ENCODE assay signal across 19 mouse cellular contexts in the genomic region with DNA sequence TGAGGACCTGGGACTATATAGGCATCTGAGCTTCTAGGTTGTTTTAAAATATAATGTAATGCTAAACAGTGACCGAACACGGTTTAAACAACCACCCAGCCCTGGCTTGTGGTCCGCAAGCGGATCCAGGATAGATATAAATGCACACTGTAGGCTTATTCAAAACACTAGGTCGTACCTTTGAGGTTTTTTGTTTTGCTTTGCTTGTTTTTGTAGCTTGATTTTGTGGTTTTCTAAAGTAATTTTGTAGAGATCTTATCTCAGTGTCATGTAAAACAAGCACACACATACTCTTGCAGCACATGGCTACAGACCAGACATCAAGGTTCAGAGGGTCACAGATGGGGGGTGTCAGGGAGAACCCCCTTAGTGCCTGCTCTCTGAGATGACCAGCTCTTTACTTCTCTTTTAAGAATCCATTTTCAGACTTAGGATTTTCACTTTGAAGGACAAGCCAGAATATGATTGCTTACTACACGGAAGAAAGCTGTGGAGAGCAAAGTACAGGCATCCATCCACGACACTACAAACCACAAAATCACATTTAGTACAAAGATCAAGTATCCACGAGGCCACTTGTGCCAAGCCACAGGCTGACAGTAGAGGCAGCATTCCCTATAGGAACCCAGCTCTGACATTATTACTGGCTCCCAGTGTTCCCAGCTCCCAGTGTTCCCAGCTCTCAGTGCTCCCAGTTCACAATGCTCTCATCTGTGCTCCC.
DNase-seq lines count a peak whose midpoint lies in the region; ATAC-seq lines count a peak whose summit lies in the region.
"Had no signal": no experiment of that assay in that cellular context is flagged by ENCODE, and none has a peak within 500 bp of the region (broad histone marks: within the 10 kb centered on the region; RNA-seq: fewer than 3 reads in every experiment).

No protein-coding gene starts in this region.

- H3K4me1 ChIP-seq in intestine, embryonic 14.5 days (replicated peaks; ENCODE audit: control insufficient read depth, insufficient read depth, low read length), result no peaks in the 10 kb centered on the region
- no peaks in the 10 kb centered on the region for H3K4me1 ChIP-seq in intestine, embryonic 16.5 days (ENCODE audit: control insufficient read depth, insufficient read depth, low read length)
- H3K4me1 ChIP-seq in kidney, embryonic 14.5 days (ENCODE audit: control insufficient read depth, insufficient read depth, low read length), result no peaks in the 10 kb centered on the region
- H3K4me1 ChIP-seq: forebrain, embryonic 12.5 days; heart, embryonic 15.5 days; kidney, embryonic 15.5 days; liver, embryonic 13.5 days; midbrain, embryonic 12.5 days; stomach, embryonic 15.5 days had no signal

- DNase-seq in intestine, embryonic 14.5 days (ENCODE audit: low spot score), result peak; percentile 38
- peak; percentile 78 for DNase-seq in CD4-positive helper T cell, adult 2 months (ENCODE audit: low read depth, low spot score)
- DNase-seq in cerebellum, adult 9-10 months, result no peak
- no peak for DNase-seq in urinary bladder, adult 2 months (ENCODE audit: low spot score)
- DNase-seq: adrenal gland, adult 8-10 months; liver, embryonic 13.5 days had no signal

- no peaks in the 10 kb centered on the region for H3K36me3 ChIP-seq in intestine, embryonic 14.5 days (ENCODE audit: control insufficient read depth, insufficient read depth, low read length)
- H3K36me3 ChIP-seq in intestine, embryonic 16.5 days (ENCODE audit: control insufficient read depth, insufficient read depth, low read length), result no peaks in the 10 kb centered on the region
- no peaks in the 10 kb centered on the region for H3K36me3 ChIP-seq in kidney, embryonic 14.5 days (ENCODE audit: control insufficient read depth, insufficient read depth, low read length)
- H3K36me3 ChIP-seq: forebrain, embryonic 12.5 days; heart, embryonic 15.5 days; kidney, embryonic 15.5 days; limb, embryonic 13.5 days; liver, embryonic 13.5 days; midbrain, embryonic 12.5 days; stomach, embryonic 15.5 days had no signal

- H3K9ac ChIP-seq in intestine, embryonic 14.5 days (ENCODE audit: low read length), result no peak overlapping the region
- H3K9ac ChIP-seq in intestine, embryonic 16.5 days (ENCODE audit: low read depth, low read length), result no peak overlapping the region
- no peak overlapping the region for H3K9ac ChIP-seq in kidney, embryonic 14.5 days (ENCODE audit: low read depth, low read length)
- H3K9ac ChIP-seq: forebrain, embryonic 12.5 days; heart, embryonic 15.5 days; kidney, embryonic 15.5 days; limb, embryonic 13.5 days; liver, embryonic 13.5 days; lung, embryonic 14.5 days; midbrain, embryonic 12.5 days; stomach, embryonic 15.5 days had no signal

- H3K4me2 ChIP-seq in intestine, embryonic 14.5 days (ENCODE audit: low read length), result no peak overlapping the region
- no peak overlapping the region for H3K4me2 ChIP-seq in intestine, embryonic 16.5 days (ENCODE audit: low read depth, low read length)
- no peak overlapping the region for H3K4me2 ChIP-seq in kidney, embryonic 14.5 days (replicated peaks; ENCODE audit: low read depth, low read length)
- H3K4me2 ChIP-seq: forebrain, embryonic 12.5 days; heart, embryonic 15.5 days; kidney, embryonic 15.5 days; limb, embryonic 13.5 days; liver, embryonic 13.5 days; lung, embryonic 14.5 days; midbrain, embryonic 12.5 days; stomach, embryonic 15.5 days had no signal

- 71% methylated on average over 8 of the region's 8 CpGs for WGBS in intestine, embryonic 14.5 days
- WGBS in intestine, embryonic 16.5 days, result 72% methylated on average over 8 of the region's 8 CpGs
- 79% methylated on average over 8 of the region's 8 CpGs for WGBS in kidney, embryonic 14.5 days

- H3K4me3 ChIP-seq in intestine, embryonic 14.5 days (ENCODE audit: low read depth, low read length), result no peak overlapping the region
- H3K4me3 ChIP-seq in intestine, embryonic 16.5 days (ENCODE audit: low read length), result no peak overlapping the region
- H3K4me3 ChIP-seq in kidney, embryonic 14.5 days (ENCODE audit: low read length), result no peak overlapping the region
- H3K4me3 ChIP-seq: forebrain, embryonic 12.5 days; heart, embryonic 15.5 days; kidney, embryonic 15.5 days; limb, embryonic 13.5 days; liver, embryonic 13.5 days; midbrain, embryonic 12.5 days; stomach, embryonic 15.5 days had no signal

- H3K27ac ChIP-seq in intestine, embryonic 14.5 days (ENCODE audit: low read depth), result no peak overlapping the region
- no peak overlapping the region for H3K27ac ChIP-seq in intestine, embryonic 16.5 days (ENCODE audit: low read length)
- no peak overlapping the region for H3K27ac ChIP-seq in kidney, embryonic 14.5 days (ENCODE audit: low read depth, low read length)
- H3K27ac ChIP-seq: forebrain, embryonic 12.5 days; heart, embryonic 15.5 days; hindbrain, postnatal 0 days; kidney, embryonic 15.5 days; limb, embryonic 13.5 days; liver, embryonic 13.5 days; macrophage; midbrain, embryonic 12.5 days; stomach, embryonic 15.5 days had no signal

- H3K27me3 ChIP-seq in intestine, embryonic 14.5 days (replicated peaks; ENCODE audit: control insufficient read depth, insufficient read depth, low read length), result no peaks in the 10 kb centered on the region
- H3K27me3 ChIP-seq in intestine, embryonic 16.5 days (replicated peaks; ENCODE audit: control insufficient read depth, insufficient read depth, low read length), result no peaks in the 10 kb centered on the region
- H3K27me3 ChIP-seq in kidney, embryonic 14.5 days (ENCODE audit: control insufficient read depth, insufficient read depth, low read length), result no peaks in the 10 kb centered on the region
- H3K27me3 ChIP-seq: forebrain, embryonic 12.5 days; heart, embryonic 15.5 days; kidney, embryonic 15.5 days; limb, embryonic 13.5 days; liver, embryonic 13.5 days; midbrain, embryonic 12.5 days; stomach, embryonic 15.5 days had no signal

- no peak for ATAC-seq in intestine, embryonic 14.5 days (replicated peaks; ENCODE audit: low FRiP score, low TSS enrichment, low read depth)
- no peak for ATAC-seq in intestine, embryonic 16.5 days
- peak; percentile 46 for ATAC-seq in activated CD4-positive, CD25-positive, alpha-beta regulatory T cell, adult 4 months
- peak; percentile 41 for ATAC-seq in inflammation-experienced regulatory T-cells, adult 6 months
- no peak for ATAC-seq in kidney, embryonic 14.5 days (ENCODE audit: low FRiP score, low TSS enrichment)
- ATAC-seq: hindbrain, postnatal 0 days had no signal

- H3K9me3 ChIP-seq in intestine, embryonic 14.5 days (ENCODE audit: control insufficient read depth, low read length), result no peaks in the 10 kb centered on the region
- H3K9me3 ChIP-seq in intestine, embryonic 16.5 days (ENCODE audit: control insufficient read depth, low read length), result no peaks in the 10 kb centered on the region
- H3K9me3 ChIP-seq in kidney, embryonic 14.5 days (ENCODE audit: control insufficient read depth, low read length), result no peaks in the 10 kb centered on the region
- H3K9me3 ChIP-seq: forebrain, embryonic 12.5 days; heart, embryonic 15.5 days; kidney, embryonic 15.5 days; limb, embryonic 13.5 days; liver, embryonic 13.5 days; midbrain, embryonic 12.5 days; stomach, embryonic 15.5 days had no signal

Comparison
In these comparisons a context has a peak if more than half of its experiments do, and no peak if none do; other contexts are left out.
1. ATAC-seq: peak in activated CD4-positive, CD25-positive, alpha-beta regulatory T cell, adult 4 months (single experiment) and inflammation-experienced regulatory T-cells, adult 6 months (single experiment); none in intestine, embryonic 14.5 days (single experiment), intestine, embryonic 16.5 days (single experiment) and kidney, embryonic 14.5 days (single experiment).
2. DNase-seq: peak in intestine, embryonic 14.5 days (single experiment) and CD4-positive helper T cell, adult 2 months (single experiment); none in cerebellum, adult 9-10 months (single experiment) and urinary bladder, adult 2 months (single experiment).